Mouse (Mus musculus): ENCODE results near the gene Nudt9.

Nudt9 gene

GRCm38 (mm10) chr5:104035824-104036223, 10.3 kb upstream of the Nudt9 start:
- no peak for DNase-seq (ENCODE audit: low spot score in 2 of 2)

DNA sequence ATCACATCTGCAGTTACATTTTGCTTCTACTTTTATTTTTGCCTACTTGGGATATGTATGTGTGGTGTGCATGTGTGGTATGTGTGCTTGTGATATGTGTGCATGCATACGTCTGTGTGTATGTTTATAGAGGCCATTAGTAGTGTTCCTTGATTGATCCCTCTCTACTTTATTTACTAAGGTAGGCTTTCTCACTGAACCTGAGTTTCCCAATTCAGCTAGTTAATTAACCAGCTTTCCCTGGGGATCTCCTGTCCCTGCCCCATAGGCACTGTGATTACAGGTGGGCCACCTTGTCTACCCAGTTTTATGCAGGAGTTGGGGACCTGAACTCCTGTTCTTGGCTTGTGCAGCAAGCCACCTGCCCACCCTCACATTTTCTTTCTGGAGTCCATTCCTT, 9.4 kb upstream of the Nudt9 start:
- DNase-seq (ENCODE audit: low spot score in 2 of 2), result no peak

GRCm38 (mm10) chr5:104039154-104039932, 6.8 kb upstream of the Nudt9 start:
- peak; percentile 45 to 50 for DNase-seq (ENCODE audit: low spot score in 2 of 2)

DNA sequence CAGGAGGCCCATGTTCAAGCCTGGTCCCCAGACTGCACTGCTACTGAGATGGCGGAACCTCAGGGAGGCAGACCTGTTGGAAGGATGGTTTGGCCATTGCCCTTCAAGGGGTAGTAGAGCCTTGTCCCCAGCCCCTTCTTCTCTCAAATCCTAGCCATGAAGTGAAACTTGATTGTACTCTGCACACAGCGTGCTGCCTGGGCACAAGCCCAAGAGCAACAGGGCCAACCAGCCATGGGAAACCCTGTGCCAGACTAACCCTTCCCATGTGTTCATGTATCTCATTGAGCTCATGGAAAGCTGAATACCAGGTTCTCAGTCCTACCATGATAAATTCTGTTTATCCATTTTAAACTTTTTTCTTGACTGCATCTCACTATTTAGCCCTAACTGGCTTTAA, 3.2 kb upstream of the Nudt9 start:
- DNase-seq (ENCODE audit: low spot score in 2 of 2), result no peak

DNA sequence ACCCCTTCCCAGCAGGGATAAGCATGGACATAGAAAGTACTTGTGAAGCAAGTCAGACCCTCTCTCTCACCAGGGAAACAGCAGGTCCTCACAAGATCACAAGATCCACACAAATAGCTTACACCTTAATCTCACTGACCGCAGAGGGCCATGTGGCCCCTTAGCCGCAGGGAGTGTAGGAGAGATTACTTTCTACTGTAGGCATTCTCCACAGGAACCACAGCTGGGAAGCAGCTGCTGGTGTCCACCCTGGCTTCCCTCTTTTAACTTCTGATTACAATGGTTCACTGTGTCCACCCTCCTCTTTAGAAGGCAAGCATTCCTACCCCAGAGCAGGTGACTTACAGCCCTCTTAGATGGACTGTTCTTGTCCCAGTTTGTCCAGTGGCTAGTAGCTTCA, 2.4 kb upstream of the Nudt9 start:
- DNase-seq (ENCODE audit: low spot score in 2 of 2), result no peak

DNA sequence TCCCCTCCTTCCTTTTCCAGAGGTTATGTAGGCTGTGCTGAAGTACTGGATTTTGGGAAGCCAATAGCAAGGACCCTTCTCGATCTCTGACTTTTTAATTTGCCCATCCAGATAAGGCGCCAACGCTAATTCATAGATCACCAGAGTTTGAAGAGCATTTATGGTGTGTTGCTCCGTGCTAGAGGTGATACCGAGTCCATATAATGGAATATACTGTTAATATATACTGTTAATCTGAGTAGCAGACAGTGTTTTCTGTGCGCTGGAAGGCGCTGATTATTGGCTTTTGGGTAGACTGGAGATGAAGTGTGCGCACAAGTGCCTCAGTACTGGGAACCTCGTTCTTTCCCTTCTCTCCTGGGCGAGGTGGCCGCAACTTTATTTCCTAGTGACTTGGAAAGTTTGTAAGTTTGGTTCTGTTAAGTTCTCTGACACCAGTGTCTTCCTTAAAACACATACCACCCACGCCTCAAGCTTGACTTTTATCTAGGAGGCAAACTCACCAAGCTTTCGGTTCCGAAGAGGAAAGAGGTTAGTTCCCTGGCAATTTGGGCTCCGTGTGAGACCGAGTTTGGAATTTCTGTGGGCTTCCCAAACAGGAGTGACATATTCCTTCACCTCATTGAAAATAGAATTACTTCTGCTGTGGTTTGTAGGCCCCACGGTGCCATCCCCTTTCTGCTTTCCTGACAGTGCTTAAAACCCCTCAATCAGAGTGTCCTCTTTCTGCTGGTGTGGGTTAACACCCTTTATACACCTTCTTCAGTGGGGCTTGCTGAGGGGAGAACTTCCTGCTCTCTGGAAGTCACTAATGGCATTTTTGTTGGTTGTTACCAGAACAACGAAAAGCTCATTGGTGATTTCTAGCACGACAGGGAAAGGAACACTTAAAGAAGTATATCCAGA, 1.3 kb downstream of the Nudt9 start:
- DNase-seq (ENCODE audit: low spot score in 2 of 2), result peak; percentile 15 to 16

- no peak for DNase-seq (ENCODE audit: low spot score in 2 of 2)
Measured at GRCm38 (mm10) chr5:104048139-104048538, 2.0 kb downstream of the Nudt9 start.

GRCm38 (mm10) chr5:104052956-104053355, 6.8 kb downstream of the Nudt9 start:
- DNase-seq (ENCODE audit: low spot score in 2 of 2), result no peak

DNA sequence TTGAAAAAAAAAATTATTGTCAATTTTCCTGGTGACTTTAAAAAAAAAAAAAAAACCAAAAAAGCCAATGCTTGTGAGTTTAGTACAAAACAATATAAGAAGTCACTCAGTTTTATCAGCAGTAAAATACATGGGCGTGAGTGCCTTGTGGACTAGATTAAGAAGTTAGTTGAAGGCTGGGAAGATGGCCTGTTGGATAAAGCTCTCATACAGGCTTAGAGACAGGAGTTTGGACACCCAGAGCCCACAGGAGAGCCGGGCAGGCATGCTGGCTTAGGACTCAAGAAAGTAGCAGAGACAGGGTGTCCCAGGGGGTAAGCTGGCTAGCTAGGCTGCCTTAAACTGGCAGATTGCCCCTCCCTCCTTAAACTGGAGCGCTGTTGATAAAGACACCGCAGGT, 8.8 kb downstream of the Nudt9 start:
- DNase-seq (ENCODE audit: low spot score in 2 of 2), result no peak

DNA sequence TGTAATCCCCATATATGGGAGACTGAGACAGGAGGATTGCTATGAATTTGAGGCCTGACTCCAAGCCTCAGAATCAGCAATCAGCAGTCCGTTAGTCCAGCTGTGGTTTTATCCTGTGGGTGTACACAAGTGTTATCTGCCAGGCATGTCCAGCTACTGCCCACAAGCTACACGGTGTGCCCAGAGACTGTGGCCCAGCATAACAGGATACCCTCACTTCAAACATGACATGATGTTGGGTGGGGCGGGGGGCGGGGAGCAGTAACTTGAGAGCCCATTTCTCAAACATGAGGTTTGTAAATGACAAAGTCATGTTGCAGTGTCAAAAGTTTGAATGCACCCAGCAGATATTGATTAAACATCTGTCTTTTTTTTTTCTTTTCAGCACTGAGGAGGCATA, 9.7 kb downstream of the Nudt9 start:
- DNase-seq (ENCODE audit: low spot score in 2 of 2), result no peak

DNA sequence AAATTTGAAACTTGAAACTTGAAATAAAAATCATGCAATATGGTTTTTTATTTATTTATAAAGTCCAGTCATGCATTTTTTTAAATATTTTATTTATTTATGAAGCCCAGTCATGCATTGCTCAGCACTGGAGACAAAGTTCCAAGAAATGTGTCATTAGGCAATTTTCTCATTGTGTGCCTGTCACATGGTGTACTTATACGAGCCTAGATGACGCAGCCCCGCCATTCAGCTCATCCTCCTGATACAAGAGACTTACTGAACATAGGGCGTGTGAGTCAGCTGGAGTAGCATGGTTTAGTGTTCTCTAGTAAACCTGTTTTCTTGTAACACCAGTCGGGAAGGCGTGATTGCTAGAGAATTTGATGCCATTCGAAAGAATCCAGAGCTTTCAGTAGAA, 10.2 kb downstream of the Nudt9 start:
- no peak for DNase-seq (ENCODE audit: low spot score in 2 of 2)

DNA sequence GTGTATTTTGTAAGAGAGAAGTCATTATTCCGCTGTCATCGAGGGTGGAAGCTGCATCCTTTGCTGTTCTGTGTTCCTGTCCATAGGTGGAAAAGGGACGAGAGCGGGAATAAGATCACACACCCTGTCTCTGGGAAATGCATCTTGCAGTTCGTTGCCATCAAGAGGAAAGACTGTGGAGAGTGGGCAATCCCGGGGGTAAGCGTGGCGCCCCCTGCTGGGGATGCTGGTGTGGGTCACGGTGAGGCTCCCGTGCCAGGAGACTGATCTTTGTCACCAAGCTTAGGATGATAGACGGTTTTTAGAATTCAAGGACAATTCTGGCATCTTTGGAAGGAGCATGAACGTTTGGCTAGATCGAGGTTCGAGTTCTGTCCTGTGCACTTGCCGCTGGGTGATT, 11.9 kb downstream of the Nudt9 start:
- DNase-seq (ENCODE audit: low spot score in 2 of 2), result peak in 1 of 2 experiments; percentile 42

DNA sequence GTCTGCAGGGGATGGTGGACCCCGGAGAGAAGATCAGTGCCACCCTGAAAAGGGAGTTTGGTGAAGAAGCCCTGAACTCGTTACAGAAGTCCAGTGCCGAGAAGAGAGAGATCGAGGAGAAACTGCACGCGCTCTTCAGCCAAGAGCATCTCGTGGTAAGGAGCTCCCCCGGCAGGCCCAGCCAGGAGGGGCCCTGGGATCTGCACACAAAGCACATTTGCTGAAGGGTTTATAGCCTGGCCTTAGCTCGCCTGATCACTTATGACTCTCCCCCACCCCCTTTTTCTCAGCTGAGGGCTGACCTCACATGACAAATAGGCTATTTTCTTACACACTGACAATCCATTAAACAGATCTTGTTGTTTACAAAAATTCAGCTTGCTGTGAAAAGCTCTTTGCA, 13.5 kb downstream of the Nudt9 start:
- DNase-seq (ENCODE audit: low spot score in 2 of 2), result no peak

GRCm38 (mm10) chr5:104060429-104060828, 14.3 kb downstream of the Nudt9 start:
- DNase-seq (ENCODE audit: low spot score in 2 of 2), result no peak

- peak in 1 of 2 experiments; percentile 35 for DNase-seq (ENCODE audit: low spot score in 2 of 2)
Measured at GRCm38 (mm10) chr5:104061936-104062772, 16.0 kb downstream of the Nudt9 start.

DNA sequence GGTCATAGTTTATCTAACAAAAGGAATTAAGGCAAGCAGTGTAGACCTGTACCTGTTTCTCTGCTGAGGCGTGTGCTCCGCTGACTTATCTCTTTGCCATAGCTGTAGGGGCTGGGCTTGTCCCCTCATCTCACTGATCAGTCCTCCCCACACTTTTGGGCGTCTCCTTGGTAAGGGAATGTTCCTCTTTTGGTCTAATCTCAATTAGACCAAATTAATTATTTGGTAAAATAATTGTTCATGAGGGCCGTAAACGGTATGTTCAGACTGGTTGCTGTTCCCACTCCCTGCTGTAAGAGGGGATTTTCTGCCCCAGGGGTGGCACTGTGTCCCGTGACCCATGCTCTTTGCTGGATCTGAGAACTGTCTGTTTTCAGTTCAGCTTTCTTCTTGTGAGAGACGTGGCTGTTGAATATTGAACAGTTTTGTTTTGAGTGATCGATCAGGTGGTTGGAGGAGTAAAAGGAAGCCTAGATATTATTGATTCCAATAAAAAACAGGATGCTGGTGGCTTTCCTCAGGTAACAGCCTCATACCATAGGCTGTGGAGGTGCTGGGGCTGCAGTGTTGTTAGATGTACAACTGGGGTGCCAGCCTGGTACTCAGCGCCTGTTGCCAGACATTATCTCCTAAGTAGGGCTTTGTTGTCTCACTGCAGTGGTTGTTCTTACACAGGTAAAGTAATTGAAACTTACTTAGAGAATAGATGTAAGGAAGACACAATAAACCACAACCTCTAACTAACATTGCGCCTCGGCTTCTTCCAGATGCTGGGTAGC, 16.9 kb downstream of the Nudt9 start:
- no peak for DNase-seq (ENCODE audit: low spot score in 2 of 2)

DNA sequence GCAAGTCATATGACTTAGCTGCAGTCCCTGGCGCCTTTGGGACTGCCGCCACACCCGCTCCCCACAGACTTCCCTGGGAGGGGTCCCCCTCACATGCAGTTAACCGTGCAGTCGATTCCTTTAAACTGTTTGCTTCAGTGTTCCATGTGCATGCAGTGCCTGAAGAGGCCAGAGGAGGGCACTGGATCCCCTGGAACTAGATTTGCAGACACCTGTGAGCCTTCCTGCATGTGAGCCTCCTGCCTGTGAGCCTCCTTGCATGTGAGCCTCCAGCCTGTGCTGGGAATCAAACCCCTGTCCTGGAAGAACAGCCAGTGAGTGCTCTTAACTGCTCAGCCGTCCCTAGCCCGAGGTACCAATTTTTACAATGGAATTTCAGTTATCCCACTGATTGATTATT, 22.6 kb downstream of the Nudt9 start:
- DNase-seq (ENCODE audit: low spot score in 2 of 2), result no peak

DNA sequence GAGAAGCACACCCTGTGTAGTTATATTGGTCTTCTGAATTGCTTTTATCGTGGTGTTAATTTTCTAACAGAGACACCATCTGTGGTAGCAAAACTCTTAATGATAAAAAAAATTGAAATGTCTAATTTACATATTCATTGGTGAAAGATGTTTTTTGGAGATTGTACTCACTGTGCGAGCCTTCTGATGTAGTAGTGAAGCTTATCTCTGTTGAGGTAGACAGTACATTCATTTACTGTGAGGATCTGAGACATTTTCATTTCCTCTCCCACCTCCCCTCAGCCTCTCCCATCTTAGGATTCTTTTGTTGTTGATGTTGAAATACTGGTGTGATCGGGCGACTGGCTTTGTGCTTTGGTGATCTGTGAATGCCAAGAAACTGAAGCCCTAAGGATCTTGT, 24.9 kb downstream of the Nudt9 start:
- DNase-seq (ENCODE audit: low spot score in 2 of 2), result no peak

DNA sequence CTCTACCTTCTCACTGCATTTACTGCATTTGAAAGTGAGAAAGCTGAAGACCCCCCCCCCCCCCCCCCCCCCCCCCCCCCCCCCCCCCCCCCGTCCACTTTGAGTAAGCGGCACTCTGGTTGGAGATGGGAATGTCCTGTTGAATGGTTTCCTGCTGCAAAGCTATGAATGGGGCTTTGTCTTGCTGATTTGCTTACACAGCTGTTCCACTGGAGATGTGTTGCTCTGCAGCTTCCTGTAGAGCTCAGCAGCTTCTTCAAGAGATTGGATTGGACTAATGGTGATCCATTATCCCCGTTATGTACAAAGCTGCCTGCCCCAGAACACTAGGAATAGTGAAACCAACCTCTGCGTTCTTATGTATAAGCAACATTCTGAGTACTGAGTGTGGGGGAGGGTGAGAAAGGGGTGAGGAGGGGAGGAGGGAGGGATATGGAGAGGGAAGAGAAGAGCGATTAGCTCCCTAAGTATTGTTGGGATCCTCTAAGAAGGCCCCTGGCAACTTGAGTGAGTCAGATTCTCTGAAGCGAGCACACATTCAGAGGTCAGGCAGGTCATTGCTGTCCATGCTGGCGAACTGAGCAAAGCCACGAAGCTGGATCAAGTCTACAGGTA, 26.3 kb downstream of the Nudt9 start:
- DNase-seq (ENCODE audit: low spot score in 2 of 2), result no peak

DNA sequence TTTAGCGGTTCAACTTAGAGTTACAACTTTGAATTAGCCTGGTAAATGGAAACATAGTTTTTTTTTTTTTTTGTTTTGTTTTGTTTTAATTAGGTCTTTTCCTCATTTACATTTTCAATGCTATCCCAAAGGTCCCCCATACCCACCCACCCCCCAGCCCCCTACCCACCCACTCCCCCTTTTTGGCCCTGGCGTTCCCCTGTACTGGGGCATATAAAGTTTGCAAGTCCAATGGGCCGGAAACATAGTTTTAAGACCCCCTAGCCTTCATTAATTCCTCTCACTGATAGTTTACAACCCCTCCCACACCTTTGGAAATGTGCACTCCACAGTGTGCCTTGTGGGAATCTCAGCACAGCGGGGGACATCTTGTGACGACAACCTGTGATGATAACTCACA, 27.5 kb downstream of the Nudt9 start:
- no peak for DNase-seq (ENCODE audit: low spot score in 2 of 2)

GRCm38 (mm10) chr5:104074388-104074787, 28.3 kb downstream of the Nudt9 start:
- peak; percentile 30 to 65 for DNase-seq (ENCODE audit: low spot score in 2 of 2)

Data from urinary bladder, postnatal 36 days (tissue).